9 mouse cellular contexts compared by ENCODE assay signal in genomic region chr11:54181696-54182323, GRCm38 (mm10).
DNase-seq lines count a peak whose midpoint lies in the region; ATAC-seq and TF ChIP-seq lines count a peak whose summit lies in the region.
"Had no signal": no experiment of that assay in that cellular context is flagged by ENCODE, and none has a peak within 500 bp of the region (broad histone marks: within the 10 kb centered on the region; RNA-seq: fewer than 3 reads in every experiment).

No protein-coding gene starts in this region.

- H3K9me3 ChIP-seq in heart, embryonic 10.5 days, result no peaks in the 10 kb centered on the region
- H3K9me3 ChIP-seq: midbrain, embryonic 13.5 days had no signal

- in situ Hi-C loops in Patski (cut with MboI; ENCODE audit: low pct_unique_long_range_greater_than_20kb), result no loop called here

- TF ChIP-seq CTCF in Patski (IDR thresholded peaks at IDR 0.05), result no peak

- CTCF ChIA-PET in Patski (lab: Charles Lee), result interaction anchor here (1.3 kb wide), 1 partner anchor 33 kb away, joined by 3 read pairs; no protein-coding TSS in a partner anchor

- WGBS in heart, embryonic 10.5 days, result 67% methylated on average over 9 of the region's 9 CpGs

- intact Hi-C loops in heart, postnatal 14 days (cut with DNase I), result no loop called here

- H3K27me3 ChIP-seq in heart, embryonic 10.5 days (ENCODE audit: insufficient read depth, poor library complexity, severe bottlenecking), result no peaks in the 10 kb centered on the region
- no peaks in the 10 kb centered on the region for H3K27me3 ChIP-seq in Patski
- H3K27me3 ChIP-seq: midbrain, embryonic 13.5 days had no signal

- H3K36me3 ChIP-seq in heart, embryonic 10.5 days, result no peaks in the 10 kb centered on the region
- H3K36me3 ChIP-seq: midbrain, embryonic 13.5 days had no signal

- no peaks in the 10 kb centered on the region for H3K4me1 ChIP-seq in heart, embryonic 10.5 days
- H3K4me1 ChIP-seq: midbrain, embryonic 13.5 days had no signal

- H3K27ac ChIP-seq in heart, embryonic 10.5 days, result no peak overlapping the region
- H3K27ac ChIP-seq: midbrain, embryonic 13.5 days had no signal

- H3K4me3 ChIP-seq in heart, embryonic 10.5 days, result no peak overlapping the region
- H3K4me3 ChIP-seq: midbrain, embryonic 13.5 days had no signal

- POLR2A ChIA-PET in Patski (lab: Charles Lee), result no interaction called here

- peak; percentile 93 for ATAC-seq in Patski
- ATAC-seq: midbrain, embryonic 13.5 days had no signal

- peak; percentile 99 for DNase-seq in heart, adult 11 months
- no peak for DNase-seq in heart, embryonic 10.5 days (ENCODE audit: low spot score)
- peak; percentile 60 for DNase-seq in Patski (ENCODE audit: low read depth, low spot score)
- DNase-seq in heart, postnatal 14 days, result peak; percentile 30 to 31
- DNase-seq in lung, postnatal 25 days (ENCODE audit: low spot score), result peak; percentile 80
- DNase-seq in right cerebral cortex, adult 2 months (ENCODE audit: low spot score in 2 of 2), result no peak
- DNase-seq in thymus, postnatal 10 days (ENCODE audit: low spot score in 2 of 2), result no peak
- no peak for DNase-seq in right cerebral cortex, postnatal 36 days (ENCODE audit: low spot score in 2 of 2)

Comparison
In these comparisons a context has a peak if more than half of its experiments do, and no peak if none do; other contexts are left out.
1. DNase-seq: peak in heart, adult 11 months (single experiment), Patski (single experiment), heart, postnatal 14 days (2 of 2) and lung, postnatal 25 days (single experiment); none in heart, embryonic 10.5 days (single experiment), right cerebral cortex, adult 2 months (0 of 2), thymus, postnatal 10 days (0 of 2) and right cerebral cortex, postnatal 36 days (0 of 2).